Comparison of ENCODE assay signal across 11 mouse cellular contexts in genomic region chr16:49982180-49982579, GRCm38 (mm10).
DNase-seq lines count a peak whose midpoint lies in the region; ATAC-seq and TF ChIP-seq lines count a peak whose summit lies in the region.
"Had no signal": no experiment of that assay in that cellular context is flagged by ENCODE, and none has a peak within 500 bp of the region (broad histone marks: within the 10 kb centered on the region; RNA-seq: fewer than 3 reads in every experiment).

No protein-coding gene starts in this region.

- ATAC-seq in lung, postnatal 0 days, result no peak

- no peak overlapping the region for H3K4me2 ChIP-seq in lung, postnatal 0 days (replicated peaks; ENCODE audit: low read depth, low read length)

- intact Hi-C loops in left cerebral cortex, postnatal 10 days (cut with DNase I), result no loop called here

- no peaks in the 10 kb centered on the region for H3K36me3 ChIP-seq in lung, postnatal 0 days (ENCODE audit: insufficient read depth, low read length)

- TF ChIP-seq EP300 in lung, postnatal 0 days (IDR thresholded peaks at IDR 0.05), result no peak

- H3K9ac ChIP-seq in lung, postnatal 0 days (replicated peaks; ENCODE audit: low read depth), result no peak overlapping the region

- no peaks in the 10 kb centered on the region for H3K9me3 ChIP-seq in lung, postnatal 0 days (ENCODE audit: low read length)
- H3K9me3 ChIP-seq: megakaryocyte, embryonic 14.5 days had no signal

- no peak overlapping the region for H3K27ac ChIP-seq in lung, postnatal 0 days (ENCODE audit: low read length)

- DNase-seq in adrenal gland, adult 8-10 months, result peak; percentile 36
- no peak for DNase-seq in adrenal gland, postnatal 4 days (ENCODE audit: low spot score in 2 of 2)
- DNase-seq in lung, postnatal 25 days (ENCODE audit: low spot score), result peak; percentile 41
- DNase-seq in lung, postnatal 0 days (ENCODE audit: low spot score), result no peak
- peak; percentile 60 to 68 for DNase-seq in cerebellum, postnatal 14 days
- DNase-seq in skeletal muscle tissue, adult 2 months (ENCODE audit: low read depth, low spot score), result peak; percentile 33
- no peak for DNase-seq in right cerebral cortex, postnatal 36 days (ENCODE audit: low spot score in 2 of 2)
- no peak for DNase-seq in left cerebral cortex, postnatal 10 days (ENCODE audit: extremely low spot score in 1 of 2, low spot score in 2 of 2)
- DNase-seq: heart, postnatal 4 days; thymus, postnatal 4 days had no signal

- no peak overlapping the region for H3K4me3 ChIP-seq in lung, postnatal 0 days (ENCODE audit: low read depth, low read length)
- H3K4me3 ChIP-seq: megakaryocyte, embryonic 14.5 days had no signal

- WGBS in lung, postnatal 0 days, result 81% methylated on average over 4 of the region's 4 CpGs

- no peak for TF ChIP-seq CTCF in lung, postnatal 0 days (IDR thresholded peaks at IDR 0.05)

- H3K4me1 ChIP-seq in lung, postnatal 0 days (ENCODE audit: insufficient read depth, low read depth, low read length), result no peaks in the 10 kb centered on the region

- no peaks in the 10 kb centered on the region for H3K27me3 ChIP-seq in lung, postnatal 0 days (replicated peaks; ENCODE audit: insufficient read depth, low read length)
- H3K27me3 ChIP-seq: megakaryocyte, embryonic 14.5 days had no signal

Comparison
In these comparisons a context has a peak if more than half of its experiments do, and no peak if none do; other contexts are left out.
1. DNase-seq: peak in adrenal gland, adult 8-10 months (single experiment), lung, postnatal 25 days (single experiment), cerebellum, postnatal 14 days (2 of 2) and skeletal muscle tissue, adult 2 months (single experiment); none in adrenal gland, postnatal 4 days (0 of 2), lung, postnatal 0 days (single experiment), right cerebral cortex, postnatal 36 days (0 of 2) and left cerebral cortex, postnatal 10 days (0 of 2).